ENCODE assay signal across 8 mouse cellular contexts in the genomic region with DNA sequence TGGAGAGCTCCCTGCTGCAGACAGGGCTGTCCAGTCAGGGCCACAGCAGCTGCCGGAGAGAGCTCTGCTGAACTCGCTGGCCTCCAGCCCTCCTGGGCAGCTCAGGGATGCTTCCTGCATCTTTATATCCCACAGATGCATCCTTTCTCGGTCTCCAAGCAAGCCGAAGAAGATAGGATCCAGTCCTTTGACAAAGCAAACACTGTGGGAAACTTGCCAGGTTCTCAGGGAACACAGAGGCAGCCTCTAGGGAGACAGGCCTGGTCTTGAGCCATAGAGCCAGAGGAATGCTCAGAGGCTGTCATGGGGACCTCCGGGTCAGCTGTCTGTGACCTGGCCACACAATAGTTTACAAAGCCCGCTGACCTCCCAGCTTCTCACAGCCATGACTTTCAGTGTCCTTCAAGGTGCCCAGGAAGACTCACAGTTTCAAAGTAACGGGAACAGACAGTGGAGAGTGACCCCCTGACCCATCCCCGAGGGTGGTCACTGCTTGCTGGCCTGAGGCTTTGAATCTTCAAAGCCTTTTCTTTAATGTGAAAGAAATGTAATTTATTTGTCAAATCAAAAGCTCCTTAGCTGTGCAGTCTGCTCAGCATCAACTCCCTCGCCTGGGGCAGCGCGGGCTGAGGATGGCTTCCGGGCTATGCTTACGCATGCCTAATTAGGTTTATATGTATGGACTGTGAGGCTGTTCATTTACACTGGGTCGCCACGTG.
DNase-seq lines count a peak whose midpoint lies in the region; ATAC-seq and TF ChIP-seq lines count a peak whose summit lies in the region.

No protein-coding gene starts in this region.

- H3K27me3 ChIP-seq in forebrain, postnatal 0 days (ENCODE audit: insufficient read depth, low read length) = no peaks in the 10 kb centered on the region
- H3K27me3 ChIP-seq in midbrain, embryonic 10.5 days (ENCODE audit: low read depth, poor library complexity, severe bottlenecking) = peaks cover 46% of the 10 kb centered on the region

- H3K36me3 ChIP-seq in forebrain, postnatal 0 days (ENCODE audit: insufficient read depth) = no peaks in the 10 kb centered on the region
- H3K36me3 ChIP-seq in midbrain, embryonic 10.5 days = no peaks in the 10 kb centered on the region

- 0 out of 2 replicates have a peak, but pooled peaks have one; percentile 16 for ATAC-seq in forebrain, postnatal 0 days

- H3K4me1 ChIP-seq in forebrain, postnatal 0 days (ENCODE audit: insufficient read depth) = peaks cover 18% of the 10 kb centered on the region
- peaks cover 60% of the 10 kb centered on the region for H3K4me1 ChIP-seq in midbrain, embryonic 10.5 days

- WGBS in forebrain, postnatal 0 days = 25% methylated on average over 15 of the region's 15 CpGs
- WGBS in midbrain, embryonic 10.5 days = 9% methylated on average over 15 of the region's 15 CpGs

- H3K4me2 ChIP-seq in forebrain, postnatal 0 days (ENCODE audit: low read depth) = no peak overlapping the region

- DNase-seq in cerebellum, adult 9-10 months = peak; percentile 3
- DNase-seq in cerebellum, adult 11 months = no peak
- DNase-seq in forebrain, postnatal 0 days = peak; percentile 42
- DNase-seq in kidney, adult 18-20 months = peak; percentile 3
- peak; percentile 82 for DNase-seq in midbrain, embryonic 10.5 days (ENCODE audit: low spot score)
- no peak for DNase-seq in testis, postnatal 14 days (ENCODE audit: low spot score)
- no peak for DNase-seq in left cerebral cortex, adult 11 months (ENCODE audit: low spot score)
- DNase-seq in thymus, postnatal 36 days = no peak

- H3K4me3 ChIP-seq in forebrain, postnatal 0 days (ENCODE audit: low read depth, low read length) = no peak overlapping the region
- H3K4me3 ChIP-seq in midbrain, embryonic 10.5 days = no peak overlapping the region; the same call in 1 of the 2 replicates

- H3K9ac ChIP-seq in forebrain, postnatal 0 days = no peak overlapping the region; the same call in 1 of the 2 replicates

- H3K27ac ChIP-seq in forebrain, postnatal 0 days (ENCODE audit: low read depth, low read length) = no peak overlapping the region
- peak overlapping the region; percentile 72 for H3K27ac ChIP-seq in midbrain, embryonic 10.5 days (replicated peaks)

- H3K9me3 ChIP-seq in forebrain, postnatal 0 days (ENCODE audit: low read length) = no peaks in the 10 kb centered on the region
- no peaks in the 10 kb centered on the region for H3K9me3 ChIP-seq in midbrain, embryonic 10.5 days (replicated peaks)

- TF ChIP-seq CTCF in forebrain, postnatal 0 days (IDR thresholded peaks at IDR 0.05; ENCODE audit: low read depth) = no peak

Comparison
In these comparisons a context has a peak if more than half of its experiments do, and no peak if none do; other contexts are left out.
1. DNase-seq: peak in cerebellum, adult 9-10 months (single experiment), forebrain, postnatal 0 days (single experiment), kidney, adult 18-20 months (single experiment) and midbrain, embryonic 10.5 days (single experiment); none in cerebellum, adult 11 months (single experiment), testis, postnatal 14 days (single experiment), left cerebral cortex, adult 11 months (single experiment) and thymus, postnatal 36 days (0 of 2).